Mouse (Mus musculus) midbrain, embryonic 11.5 days (tissue): ENCODE measurements around the gene Trarg1. TPM values are rescaled to one million over a fixed set of nuclear protein-coding genes. Genes with fewer than 3 reads are reported as not detected.
A peak's percentile ranks its signal among the peaks of the same experiment; 100 is the strongest.
"Not testable (repeated sequence)": the region's sequence is repeated elsewhere in the genome, so short reads cannot be mapped to it uniquely, and the experiment has no call there.

ENCODE experiments used
- ATAC-seq: fragments of 200-750 bp; cut with Nextera tagmentation; 2 replicates; pipeline ENCODE4 v1.8.0; 2017; ENCODE audit warnings: moderate TSS enrichment, moderate library complexity; ENCODE audit not compliant: low FRiP score
- DNase-seq: peaks from one replicate; pipeline ENCODE4 v3.0.0; 2015; ENCODE audit warnings: low spot score; ENCODE audit errors: missing footprints
- H3K27ac ChIP-seq: fragments of 300-500 bp; sonication (generic); 2 replicates; pipeline ENCODE4 v1.5.1; 2014; ENCODE audit warnings: low read depth, low read length
- H3K27me3 ChIP-seq: fragments of 300-500 bp; sonication (generic); 2 replicates; pipeline ENCODE4 v1.6.1; 2014; ENCODE audit warnings: mild to moderate bottlenecking, low read length, moderate library complexity, mixed read lengths; ENCODE audit not compliant: control insufficient read depth, insufficient read depth
- H3K36me3 ChIP-seq: fragments of 300-500 bp; sonication (generic); 2 replicates; pipeline ENCODE4 v1.6.1; 2014; ENCODE audit warnings: mild to moderate bottlenecking, low read length, moderate library complexity, mixed read lengths; ENCODE audit not compliant: control insufficient read depth, insufficient read depth
- H3K4me1 ChIP-seq: fragments of 300-500 bp; sonication (generic); 2 replicates; pipeline ENCODE4 v1.6.1; 2014; ENCODE audit warnings: low read length; ENCODE audit not compliant: control insufficient read depth, insufficient read depth
- H3K4me2 ChIP-seq: fragments of 300-500 bp; sonication (generic); 2 replicates; pipeline ENCODE4 v1.6.1; 2014; ENCODE audit warnings: mild to moderate bottlenecking, moderate library complexity
- H3K4me3 ChIP-seq: fragments of 300-500 bp; sonication (generic); 2 replicates; pipeline ENCODE4 v1.5.1; 2014; ENCODE audit warnings: low read depth, low read length
- H3K9ac ChIP-seq: fragments of 300-500 bp; sonication (generic); 2 replicates; pipeline ENCODE4 v1.6.1; 2014; ENCODE audit warnings: low read length
- H3K9me3 ChIP-seq: fragments of 300-500 bp; sonication (generic); 2 replicates; pipeline ENCODE4 v1.6.1; 2016; ENCODE audit warnings: low read length; ENCODE audit not compliant: control insufficient read depth
- WGBS: fragments of 180-500 bp; shearing (Covaris S2); extraction: QIAGEN DNeasy Blood & Tissue Kit; methylation state at CpG from one replicate; pipeline ENCODE4 v1.1.7; 2014; 5-methylcytosine and 5-hydroxymethylcytosine counted together
- polyA plus RNA-seq: library from polyadenylated mRNA; unstranded; fragments of >200 nt; fragmentation: Nextera tagmentation; extraction: Ambion mirVana; gene quantifications from 2 replicates; pipeline ENCODE4 v1.2.1, GENCODE M21; 2014

Trarg1 gene
- 0.04 TPM in 1 of 2 replicates, not detected in the other for polyA plus RNA-seq

- H3K9ac ChIP-seq, H3K4me2 ChIP-seq, H3K36me3 ChIP-seq, ATAC-seq, DNase-seq, H3K27ac ChIP-seq, H3K9me3 ChIP-seq, H3K4me3 ChIP-seq, H3K27me3 ChIP-seq, H3K4me1 ChIP-seq: not testable (repeated sequence)
- 47% methylated on average over 7 of the region's 8 CpGs for WGBS
Measured at GRCm38 (mm10) chr11:76679508-76679907, at the start of gene Trarg1. Trarg1 (plus strand) TSS chr11:76679808.

GRCm38 (mm10) chr11:76630023-76630422 is 49.6 kb upstream of the Trarg1 start:
- Histone ChIP-seq H3K4me2 (no peak overlapping the region), H3K27me3 (no peaks in the 10 kb centered on the region), H3K9ac (no peak overlapping the region), H3K27ac (no peak overlapping the region), H3K36me3 (no peaks in the 10 kb centered on the region), H3K4me3 (no peak overlapping the region), H3K4me1 (no peaks in the 10 kb centered on the region), H3K9me3 (no peaks in the 10 kb centered on the region)
- no peak for ATAC-seq
- DNase-seq, result no peak
- 60% methylated on average over 2 of the region's 2 CpGs for WGBS

DNA sequence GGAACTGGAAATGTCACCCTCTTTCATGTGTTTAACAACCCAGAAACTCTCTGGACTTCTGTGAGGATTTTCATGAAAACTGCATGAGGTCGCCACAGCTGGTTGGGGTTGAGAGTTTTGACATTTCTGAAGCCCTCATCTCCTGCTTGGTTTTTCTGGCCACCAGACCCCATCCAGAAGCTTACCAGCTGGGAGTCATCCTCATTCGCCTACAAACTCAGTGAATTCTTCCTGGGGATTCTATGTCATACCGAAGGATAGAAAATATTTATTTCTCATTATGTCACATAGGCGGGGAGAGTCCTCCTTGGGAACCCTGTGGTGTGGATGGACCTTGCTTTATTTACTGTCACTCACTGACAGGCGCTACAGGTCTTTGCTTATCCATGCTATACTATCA is 49.1 kb upstream of the Trarg1 start:
- no peaks in the 10 kb centered on the region for H3K4me1 ChIP-seq
- DNase-seq, result no peak
- H3K27ac ChIP-seq, result no peak overlapping the region
- no peak overlapping the region for H3K4me3 ChIP-seq
- H3K9ac ChIP-seq, result no peak overlapping the region
- no peak for ATAC-seq
- no peaks in the 10 kb centered on the region for H3K27me3 ChIP-seq
- 83% methylated on average over 5 of the region's 5 CpGs for WGBS
- H3K36me3 ChIP-seq, result no peaks in the 10 kb centered on the region
- H3K4me2 ChIP-seq, result no peak overlapping the region
- no peaks in the 10 kb centered on the region for H3K9me3 ChIP-seq

- no peaks in the 10 kb centered on the region for H3K27me3 ChIP-seq
- no peaks in the 10 kb centered on the region for H3K4me1 ChIP-seq
- H3K9ac ChIP-seq, result no peak overlapping the region
- H3K4me3 ChIP-seq, result no peak overlapping the region
- H3K36me3 ChIP-seq, result no peaks in the 10 kb centered on the region
- ATAC-seq (no peak), DNase-seq (no peak)
- H3K4me2 ChIP-seq, result no peak overlapping the region
- H3K27ac ChIP-seq, result no peak overlapping the region
- no peaks in the 10 kb centered on the region for H3K9me3 ChIP-seq
- 86% methylated on average over 17 of the region's 17 CpGs for WGBS
Measured at GRCm38 (mm10) chr11:76639269-76639985, 40.2 kb upstream of the Trarg1 start.

- 75% methylated on average over 4 of the region's 4 CpGs for WGBS
- Histone ChIP-seq H3K9me3 (no peaks in the 10 kb centered on the region), H3K4me3 (no peak overlapping the region), H3K4me1 (no peaks in the 10 kb centered on the region), H3K4me2 (no peak overlapping the region), H3K27ac (no peak overlapping the region), H3K9ac (no peak overlapping the region), H3K27me3 (no peaks in the 10 kb centered on the region), H3K36me3 (no peaks in the 10 kb centered on the region)
- DNase-seq (no peak), ATAC-seq (no peak)
Measured at GRCm38 (mm10) chr11:76640231-76640630, 39.4 kb upstream of the Trarg1 start.

- Histone ChIP-seq H3K4me2 (no peak overlapping the region), H3K4me1 (peaks cover 4% of the 10 kb centered on the region), H3K9me3 (no peaks in the 10 kb centered on the region), H3K27me3 (no peaks in the 10 kb centered on the region), H3K27ac (no peak overlapping the region; the same call in none of the 2 replicates), H3K9ac (no peak overlapping the region), H3K4me3 (no peak overlapping the region), H3K36me3 (no peaks in the 10 kb centered on the region)
- no peak for DNase-seq
- ATAC-seq, result no peak
- WGBS, result 48% methylated on average over 6 of the region's 6 CpGs
Measured at GRCm38 (mm10) chr11:76644257-76644656, 35.4 kb upstream of the Trarg1 start.

- 76% methylated on average over 9 of the region's 9 CpGs for WGBS
- peaks cover 4% of the 10 kb centered on the region for H3K4me1 ChIP-seq
- DNase-seq (peak; percentile 79), ATAC-seq (no peak)
- no peak overlapping the region for H3K4me3 ChIP-seq
- no peak overlapping the region for H3K4me2 ChIP-seq
- H3K9ac ChIP-seq, result no peak overlapping the region
- H3K36me3 ChIP-seq, result no peaks in the 10 kb centered on the region
- no peak overlapping the region for H3K27ac ChIP-seq
- no peaks in the 10 kb centered on the region for H3K9me3 ChIP-seq
- no peaks in the 10 kb centered on the region for H3K27me3 ChIP-seq
Measured at GRCm38 (mm10) chr11:76645036-76645435, 34.6 kb upstream of the Trarg1 start.

- Histone ChIP-seq H3K4me2 (peak overlapping the region; percentile 54), H3K27ac (no peak overlapping the region), H3K9ac (peak overlapping the region; percentile 45), H3K27me3 (no peaks in the 10 kb centered on the region), H3K4me1 (peaks cover 4% of the 10 kb centered on the region), H3K4me3 (peak overlapping the region; percentile 24), H3K36me3 (no peaks in the 10 kb centered on the region), H3K9me3 (no peaks in the 10 kb centered on the region)
- ATAC-seq, result peak; percentile 84
- WGBS, result under 1% methylated on average over 19 of the region's 19 CpGs
- DNase-seq, result peak; percentile 100
Measured at GRCm38 (mm10) chr11:76645955-76646354, 33.7 kb upstream of the Trarg1 start.

- H3K4me2 ChIP-seq, result peak overlapping the region; percentile 36
- peaks cover 4% of the 10 kb centered on the region for H3K4me1 ChIP-seq
- WGBS, result under 1% methylated on average over 7 of the region's 7 CpGs
- no peaks in the 10 kb centered on the region for H3K36me3 ChIP-seq
- H3K27ac ChIP-seq, result no peak overlapping the region
- no peaks in the 10 kb centered on the region for H3K9me3 ChIP-seq
- H3K9ac ChIP-seq, result peak overlapping the region; percentile 16; the same call in 1 of the 2 replicates
- H3K27me3 ChIP-seq, result no peaks in the 10 kb centered on the region
- H3K4me3 ChIP-seq, result no peak overlapping the region
- 0 out of 2 replicates have a peak, but pooled peaks have one; percentile 19 for ATAC-seq
- DNase-seq, result no peak
Measured at GRCm38 (mm10) chr11:76647062-76647461, 32.5 kb upstream of the Trarg1 start.
